Mouse (Mus musculus) erythroid progenitor cell, adult 5-6 weeks (primary cell): Measurements from ENCODE around the gene Hrh2. TPM values are rescaled to one million over a fixed set of nuclear protein-coding genes. Genes with fewer than 3 reads are reported as not detected.

ENCODE experiments used
- ATAC-seq: replicated peaks from 2 replicates; pipeline ENCODE4 v1.8.0; 2016; ENCODE audit warnings: moderate number of reproducible peaks, mild to moderate bottlenecking, moderate TSS enrichment, inconsistent platforms; ENCODE audit not compliant: poor library complexity, low FRiP score, severe bottlenecking
- total RNA-seq, 2 experiments: library from RNA; stranded (forward) in 1 of 2; stranded (reverse) in 1 of 2; fragments of 150-400 nt in 1 of 2; fragments of 186-747, 209-891 nt in 1 of 2; gene quantifications; 2 replicates each; pipeline versions ENCODE4 v1.2.3 to v1.2.4; 2015 to 2017; ENCODE audit warnings: low replicate concordance in 2 of 2

Hrh2 gene
- total RNA-seq (2015; ENCODE audit: low replicate concordance) (1.1 and 2.1 TPM in 2 replicates), total RNA-seq (2017; ENCODE audit: low replicate concordance) (1.9 and 2.6 TPM in 2 replicates)

- no peak; the same call in 1 of the 2 replicates for ATAC-seq
Measured at GRCm38 (mm10) chr13:54192021-54192481, at the start of gene Hrh2. Hrh2 (plus strand) TSS chr13:54192129.

- no peak for ATAC-seq
Measured at GRCm38 (mm10) chr13:54143788-54144187, 48.1 kb upstream of the Hrh2 start.

- ATAC-seq: no peak
Measured at GRCm38 (mm10) chr13:54144624-54145023, 47.3 kb upstream of the Hrh2 start.

- no peak for ATAC-seq
Measured at GRCm38 (mm10) chr13:54147328-54147727, 44.6 kb upstream of the Hrh2 start.

GRCm38 (mm10) chr13:54152421-54152820, 39.5 kb upstream of the Hrh2 start:
- ATAC-seq: no peak

- ATAC-seq: no peak
Measured at GRCm38 (mm10) chr13:54152911-54153310, 39.0 kb upstream of the Hrh2 start.

- ATAC-seq: 0 out of 2 replicates have a peak, but pooled peaks have one; percentile 34
Measured at GRCm38 (mm10) chr13:54153672-54154218, 38.2 kb upstream of the Hrh2 start.

- no peak for ATAC-seq
Measured at GRCm38 (mm10) chr13:54155822-54156221, 36.1 kb upstream of the Hrh2 start.

- no peak for ATAC-seq
Measured at GRCm38 (mm10) chr13:54159256-54159655, 32.7 kb upstream of the Hrh2 start.

GRCm38 (mm10) chr13:54159756-54160155, 32.2 kb upstream of the Hrh2 start:
- no peak for ATAC-seq

- ATAC-seq: no peak
Measured at GRCm38 (mm10) chr13:54160546-54160945, 31.4 kb upstream of the Hrh2 start.

- ATAC-seq: no peak
Measured at GRCm38 (mm10) chr13:54161514-54161913, 30.4 kb upstream of the Hrh2 start.

GRCm38 (mm10) chr13:54163363-54163762, 28.6 kb upstream of the Hrh2 start:
- no peak for ATAC-seq

GRCm38 (mm10) chr13:54164462-54164861, 27.5 kb upstream of the Hrh2 start:
- ATAC-seq: no peak

- ATAC-seq: no peak
Measured at GRCm38 (mm10) chr13:54165066-54165465, 26.9 kb upstream of the Hrh2 start.

- no peak for ATAC-seq
Measured at GRCm38 (mm10) chr13:54165765-54166164, 26.2 kb upstream of the Hrh2 start.

- peak; percentile 66 for ATAC-seq
Measured at GRCm38 (mm10) chr13:54167036-54167435, 24.9 kb upstream of the Hrh2 start.

- ATAC-seq: no peak
Measured at GRCm38 (mm10) chr13:54168675-54169074, 23.3 kb upstream of the Hrh2 start.

GRCm38 (mm10) chr13:54170288-54170687, 21.6 kb upstream of the Hrh2 start:
- ATAC-seq: no peak

GRCm38 (mm10) chr13:54171346-54171745, 20.6 kb upstream of the Hrh2 start:
- ATAC-seq: no peak

- ATAC-seq: no peak
Measured at GRCm38 (mm10) chr13:54171761-54172160, 20.2 kb upstream of the Hrh2 start.

GRCm38 (mm10) chr13:54173941-54174340, 18.0 kb upstream of the Hrh2 start:
- no peak for ATAC-seq
